ENCODE assay signal across 8 mouse cellular contexts in the genomic region with DNA sequence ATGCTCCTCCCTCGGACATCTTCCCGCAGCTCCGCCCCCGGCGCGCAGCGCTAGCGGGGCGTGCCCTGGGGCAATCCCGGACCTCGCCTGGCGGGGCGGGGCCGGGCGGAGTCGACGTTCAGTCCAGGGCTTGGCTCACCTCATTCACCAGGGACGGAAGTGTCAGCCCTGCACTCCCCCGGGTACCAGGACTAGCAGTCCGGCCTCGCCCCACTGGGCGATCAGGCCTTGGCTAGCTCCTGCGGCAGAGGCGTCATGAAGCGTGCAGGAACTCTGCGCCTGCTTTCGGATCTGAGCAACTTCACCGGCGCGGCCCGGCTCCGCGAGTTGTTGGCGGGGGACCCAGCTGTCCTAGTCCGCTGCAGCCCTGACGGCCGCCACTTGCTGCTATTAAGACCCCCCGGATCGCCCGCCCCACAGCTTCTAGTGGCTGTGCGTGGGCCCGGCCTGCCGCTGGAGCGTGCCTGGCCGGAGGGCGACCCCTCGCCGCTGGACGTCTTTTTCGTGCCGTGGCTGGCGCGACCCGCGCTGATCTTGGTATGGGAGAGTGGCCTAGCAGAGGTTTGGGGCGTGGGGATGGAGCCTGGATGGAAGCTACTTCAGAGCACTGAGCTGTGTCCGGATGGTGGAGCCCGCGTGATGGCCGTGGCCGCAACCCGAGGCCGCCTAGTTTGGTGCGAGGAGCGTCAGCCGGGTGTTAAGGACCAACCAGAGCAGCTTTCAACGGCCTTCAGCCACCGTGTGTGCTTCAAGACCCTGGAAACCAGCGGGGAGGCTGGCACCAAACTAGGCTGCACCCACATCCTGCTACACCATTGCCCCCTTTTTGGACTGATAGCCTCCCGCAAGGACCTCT. TPM values are rescaled to one million over a fixed set of nuclear protein-coding genes. Genes with fewer than 3 reads are reported as not detected.
DNase-seq lines count a peak whose midpoint lies in the region; ATAC-seq and TF ChIP-seq lines count a peak whose summit lies in the region.

TSS of gene Hps6 (plus strand) at position 138 of the 856 bp plus-strand sequence.

- peak; percentile 93 for ATAC-seq in heart, embryonic 12.5 days (ENCODE audit: insufficient number of reproducible peaks, low FRiP score)
- peak; percentile 94 for ATAC-seq in kidney, embryonic 16.5 days (ENCODE audit: low FRiP score, low TSS enrichment)

- H3K4me1 ChIP-seq in bone marrow macrophage, adult 2 months (ENCODE audit: control insufficient read depth, insufficient read depth, low read length): peaks cover 40% of the 10 kb centered on the region
- 0 out of 2 replicates have a peak, but pooled peaks cover 5% of the 10 kb centered on the region for H3K4me1 ChIP-seq in embryonic fibroblast, embryonic 13.5 days (ENCODE audit: control insufficient read depth, insufficient read depth, low read length)
- peaks cover 16% of the 10 kb centered on the region for H3K4me1 ChIP-seq in heart, embryonic 12.5 days (replicated peaks)
- H3K4me1 ChIP-seq in kidney, embryonic 16.5 days (ENCODE audit: insufficient read depth, low read length): peaks cover 13% of the 10 kb centered on the region

- peak within 1 kb of the TSS; percentile 64 for H3K27ac ChIP-seq in bone marrow macrophage, adult 2 months (ENCODE audit: insufficient read depth, low read depth, low read length)
- H3K27ac ChIP-seq in embryonic fibroblast, embryonic 13.5 days (ENCODE audit: insufficient read depth, low read length): peak within 1 kb of the TSS; percentile 62
- H3K27ac ChIP-seq in heart, embryonic 12.5 days (ENCODE audit: poor library complexity, severe bottlenecking): peak within 1 kb of the TSS; percentile 28; the same call in 1 of the 2 replicates
- peak within 1 kb of the TSS; percentile 76 for H3K27ac ChIP-seq in kidney, embryonic 16.5 days (ENCODE audit: low read length)

- under 1% methylated on average over 68 of the region's 70 CpGs for WGBS in heart, embryonic 12.5 days
- under 1% methylated on average over 70 of the region's 70 CpGs for WGBS in kidney, embryonic 16.5 days

- peaks cover 15% of the 10 kb centered on the region for H3K36me3 ChIP-seq in heart, embryonic 12.5 days
- H3K36me3 ChIP-seq in kidney, embryonic 16.5 days (ENCODE audit: insufficient read depth, low read length): peaks cover 17% of the 10 kb centered on the region

- peak; percentile 87 for TF ChIP-seq POLR2A in bone marrow macrophage, adult 2 months (IDR thresholded peaks at IDR 0.05; ENCODE audit: borderline replicate concordance, low read depth, low read length)
- peak; percentile 94 for TF ChIP-seq POLR2A in embryonic fibroblast, embryonic 13.5 days (IDR thresholded peaks at IDR 0.05; ENCODE audit: low read depth, low read length)

- H3K9ac ChIP-seq in heart, embryonic 12.5 days: peak within 1 kb of the TSS; percentile 88
- peak within 1 kb of the TSS; percentile 90 for H3K9ac ChIP-seq in kidney, embryonic 16.5 days (replicated peaks; ENCODE audit: low read length)

- H3K4me2 ChIP-seq in heart, embryonic 12.5 days: peak within 1 kb of the TSS; percentile 95
- H3K4me2 ChIP-seq in kidney, embryonic 16.5 days (replicated peaks; ENCODE audit: low read depth, low read length): peak within 1 kb of the TSS; percentile 99

- H3K9me3 ChIP-seq in heart, embryonic 12.5 days (replicated peaks): no peaks in the 10 kb centered on the region
- H3K9me3 ChIP-seq in kidney, embryonic 16.5 days (ENCODE audit: low read length): 0 out of 2 replicates have a peak, but pooled peaks cover 5% of the 10 kb centered on the region

- H3K4me3 ChIP-seq in bone marrow macrophage, adult 2 months (ENCODE audit: insufficient read depth, low read length): peak within 1 kb of the TSS; percentile 90
- H3K4me3 ChIP-seq in embryonic fibroblast, embryonic 13.5 days (ENCODE audit: insufficient read depth, low read length): peak within 1 kb of the TSS; percentile 66
- peak within 1 kb of the TSS; percentile 71 for H3K4me3 ChIP-seq in heart, embryonic 12.5 days
- peak within 1 kb of the TSS; percentile 83 for H3K4me3 ChIP-seq in kidney, embryonic 16.5 days (ENCODE audit: low read length)

- no peak for TF ChIP-seq CTCF in bone marrow macrophage, adult 2 months (IDR thresholded peaks at IDR 0.05; ENCODE audit: low read depth, low read length)
- TF ChIP-seq CTCF in embryonic fibroblast, embryonic 13.5 days (IDR thresholded peaks at IDR 0.05; ENCODE audit: borderline replicate concordance, insufficient read depth, low read length): no peak

- H3K27me3 ChIP-seq in heart, embryonic 12.5 days (replicated peaks): no peaks in the 10 kb centered on the region
- H3K27me3 ChIP-seq in kidney, embryonic 16.5 days (ENCODE audit: insufficient read depth, low read length): no peaks in the 10 kb centered on the region

- DNase-seq in A20 (ENCODE audit: low read depth, low spot score) (peak; percentile 94), liver (peak; percentile 91)
- peak; percentile 72 to 74 for DNase-seq in monocyte, adult 2 months (ENCODE audit: low read depth in 1 of 2, low spot score in 2 of 2)
- peak; percentile 92 to 93 for DNase-seq in spleen, postnatal 36 days (ENCODE audit: low spot score in 2 of 2)

RNA-seq across cellular contexts. Expression of gene Hps6, which starts in this region (rescaled TPM):
- 6.7 and 6.9 TPM in 2 replicates for polyA plus RNA-seq in bone marrow macrophage, adult 2 months (2012; ENCODE audit: insufficient read depth, insufficient read length, missing spikeins)
- 4.7 and 5.4 TPM in 2 replicates for polyA plus RNA-seq in embryonic fibroblast, embryonic 13.5 days (2011; ENCODE audit: insufficient read length, low read depth, missing spikeins)
- polyA plus RNA-seq in heart, embryonic 12.5 days (2016; fragmentation: Nextera tagmentation; extraction: Ambion mirVana): 6.6 and 7.3 TPM in 2 replicates
- polyA plus RNA-seq in kidney, embryonic 16.5 days (2015; fragmentation: Nextera tagmentation; extraction: Ambion mirVana): 9.8 and 10.5 TPM in 2 replicates

Comparison
In these comparisons a context has a peak if more than half of its experiments do, and no peak if none do; other contexts are left out.
1. Peak in every context shown above with its lines: DNase-seq, ATAC-seq, H3K4me3 ChIP-seq and H3K27ac ChIP-seq.